Mouse (Mus musculus) forebrain, postnatal 0 days (tissue): ENCODE data around the gene Gm9745. TPM values are rescaled to one million over a fixed set of nuclear protein-coding genes. Genes with fewer than 3 reads are reported as not detected.
"Not testable (repeated sequence)": the region's sequence is repeated elsewhere in the genome, so short reads cannot be mapped to it uniquely, and the experiment has no call there.

Source experiments
- ATAC-seq: fragments of 200-750 bp; cut with Nextera tagmentation; 2 replicates; pipeline ENCODE4 v1.8.0; 2017; ENCODE audit warnings: mild to moderate bottlenecking, moderate library complexity
- DNase-seq: peaks from one replicate; pipeline ENCODE4 v3.0.0-alpha.2; 2015
- H3K27ac ChIP-seq: fragments of 300-500 bp; sonication (generic); 2 replicates; pipeline ENCODE4 v1.5.1; 2014; ENCODE audit warnings: low read depth, mild to moderate bottlenecking, antibody characterized with exemption, low read length, moderate library complexity, mixed read lengths
- H3K27me3 ChIP-seq: fragments of 300-500 bp; sonication (generic); 2 replicates; pipeline ENCODE4 v1.6.1; 2014; ENCODE audit warnings: mild to moderate bottlenecking, low read length, mixed read lengths; ENCODE audit not compliant: insufficient read depth
- H3K36me3 ChIP-seq: fragments of 300-500 bp; sonication (generic); 2 replicates; pipeline ENCODE4 v1.6.1; 2014; ENCODE audit warnings: mild to moderate bottlenecking, moderate library complexity; ENCODE audit not compliant: insufficient read depth
- H3K4me1 ChIP-seq: fragments of 300-500 bp; sonication (generic); 2 replicates; pipeline ENCODE4 v1.6.1; 2014; ENCODE audit warnings: antibody characterized with exemption; ENCODE audit not compliant: insufficient read depth
- H3K4me2 ChIP-seq: fragments of 300-500 bp; sonication (generic); 2 replicates; pipeline ENCODE4 v1.6.1; 2014; ENCODE audit warnings: low read depth, mild to moderate bottlenecking, moderate library complexity
- H3K4me3 ChIP-seq: fragments of 300-500 bp; sonication (generic); 2 replicates; pipeline ENCODE4 v1.5.1; 2014; ENCODE audit warnings: low read depth, low read length, mixed read lengths
- H3K9ac ChIP-seq: fragments of 300-500 bp; sonication (generic); 2 replicates; pipeline ENCODE4 v1.6.1; 2014; ENCODE audit warnings: mild to moderate bottlenecking
- H3K9me3 ChIP-seq: fragments of 300-500 bp; sonication (generic); 2 replicates; pipeline ENCODE4 v1.6.1; 2016; ENCODE audit warnings: low read length
- CTCF ChIP-seq: sonication (generic); IDR thresholded peaks from 2 replicates; pipeline ENCODE4 v1.5.1; 2016; ENCODE audit warnings: antibody characterized with exemption, control low read depth, low read depth
- WGBS: fragments of 180-500 bp; shearing (Covaris S2); extraction: QIAGEN DNeasy Blood & Tissue Kit; methylation state at CpG from one replicate; pipeline ENCODE4 v1.1.7; 2014; 5-methylcytosine and 5-hydroxymethylcytosine counted together
- polyA plus RNA-seq: library from polyadenylated mRNA; unstranded; fragments of >200 nt; fragmentation: Nextera tagmentation; extraction: Ambion mirVana; gene quantifications from 2 replicates; pipeline ENCODE4 v1.2.1, GENCODE M21; 2015
- total RNA-seq: library from RNA; depleted of rRNA; stranded (reverse); fragments of >200 nt; gene quantifications from 2 replicates; pipeline ENCODE4 v1.2.3, GENCODE M21; 2014

Gene Gm9745
- total and polyA plus RNA-seq, 2 experiments from 2014 or later = not detected

GRCm38 (mm10) chr13:8967742-8968141, 19.7 kb upstream of the Gm9745 start:
- WGBS = 94% methylated on average over 8 of the region's 8 CpGs
- Histone ChIP-seq H3K36me3 (peaks cover 42% of the 10 kb centered on the region), H3K4me1 (no peaks in the 10 kb centered on the region), H3K4me3 (no peak overlapping the region), H3K9me3 (no peaks in the 10 kb centered on the region), H3K9ac (no peak overlapping the region), H3K27ac (no peak overlapping the region), H3K27me3 (no peaks in the 10 kb centered on the region), H3K4me2 (no peak overlapping the region)
- ATAC-seq (no peak), DNase-seq (no peak)
- no peak for TF ChIP-seq CTCF

DNA sequence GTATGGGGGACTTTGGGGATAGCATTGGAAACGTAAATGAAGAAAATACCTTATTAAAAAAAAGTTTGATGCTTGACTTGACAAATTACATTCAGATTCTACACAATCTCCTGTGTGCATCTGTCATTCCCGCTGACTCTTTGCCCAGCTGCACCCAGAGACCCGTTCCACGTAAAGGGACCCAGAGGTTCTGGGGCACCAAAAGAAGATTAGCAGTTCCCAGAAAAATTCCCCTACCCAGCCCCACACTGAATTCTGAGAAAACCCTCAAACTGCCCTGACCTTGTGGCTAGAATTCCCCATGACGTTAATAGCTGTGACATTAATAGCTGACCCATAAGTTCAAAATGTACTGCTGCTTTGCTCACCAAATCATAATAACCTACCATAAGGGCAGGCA, 17.2 kb upstream of the Gm9745 start:
- peaks cover 28% of the 10 kb centered on the region for H3K36me3 ChIP-seq
- ATAC-seq = no peak
- no peak overlapping the region for H3K27ac ChIP-seq
- DNase-seq = no peak
- no peaks in the 10 kb centered on the region for H3K4me1 ChIP-seq
- TF ChIP-seq CTCF = no peak
- H3K9me3 ChIP-seq = no peaks in the 10 kb centered on the region
- no peak overlapping the region for H3K9ac ChIP-seq
- WGBS = 92% methylated on average over 5 of the region's 5 CpGs
- no peak overlapping the region for H3K4me3 ChIP-seq
- H3K4me2 ChIP-seq = no peak overlapping the region
- no peaks in the 10 kb centered on the region for H3K27me3 ChIP-seq

- H3K27me3 ChIP-seq, H3K4me3 ChIP-seq, ATAC-seq, H3K9me3 ChIP-seq, H3K4me1 ChIP-seq, H3K4me2 ChIP-seq, H3K9ac ChIP-seq, DNase-seq, H3K36me3 ChIP-seq, H3K27ac ChIP-seq: not testable (repeated sequence)
- 36% methylated on average over 5 of the region's 5 CpGs for WGBS
Observed at GRCm38 (mm10) chr13:8962266-8962665, 14.2 kb upstream of the Gm9745 start.

DNA sequence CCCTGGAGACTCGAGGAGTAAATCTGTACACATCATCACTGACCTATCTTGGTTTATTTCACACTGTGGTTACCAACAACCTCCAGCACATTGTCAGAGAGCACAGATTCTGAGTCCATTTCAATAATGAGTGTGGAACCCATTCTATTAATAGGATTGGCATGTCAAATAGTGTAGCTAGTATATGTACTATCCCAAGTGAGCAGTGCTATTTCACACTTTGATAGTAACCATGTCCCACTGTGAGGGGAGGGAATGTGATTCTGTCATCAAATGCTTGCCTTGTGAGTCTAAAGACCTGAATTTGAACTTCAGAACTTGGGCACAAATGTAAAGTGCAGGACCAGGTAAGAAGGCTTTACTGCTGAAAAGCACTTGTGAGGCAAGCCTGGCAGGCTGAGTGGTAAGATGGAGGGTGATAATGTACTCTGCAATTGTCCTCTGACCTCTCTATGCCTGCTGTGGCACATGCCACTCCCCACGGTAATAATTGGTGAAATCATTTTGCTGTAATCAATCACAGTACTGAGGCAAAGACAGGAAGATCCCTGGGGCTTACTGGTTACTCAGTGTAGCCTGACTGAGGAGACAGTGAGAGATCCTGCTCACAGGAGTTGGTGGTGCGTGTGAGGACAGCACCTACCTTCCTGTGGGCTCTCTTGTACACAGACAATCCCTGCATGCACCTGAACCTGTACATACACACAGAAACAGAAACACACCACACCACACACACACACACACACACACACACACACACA, 13.3 kb upstream of the Gm9745 start:
- not testable (repeated sequence) for ATAC-seq, H3K4me2 ChIP-seq, H3K27ac ChIP-seq, H3K9me3 ChIP-seq, H3K9ac ChIP-seq, H3K4me3 ChIP-seq, H3K36me3 ChIP-seq, H3K27me3 ChIP-seq, DNase-seq, H3K4me1 ChIP-seq
- WGBS = 73% methylated on average over 3 of the region's 3 CpGs

DNA sequence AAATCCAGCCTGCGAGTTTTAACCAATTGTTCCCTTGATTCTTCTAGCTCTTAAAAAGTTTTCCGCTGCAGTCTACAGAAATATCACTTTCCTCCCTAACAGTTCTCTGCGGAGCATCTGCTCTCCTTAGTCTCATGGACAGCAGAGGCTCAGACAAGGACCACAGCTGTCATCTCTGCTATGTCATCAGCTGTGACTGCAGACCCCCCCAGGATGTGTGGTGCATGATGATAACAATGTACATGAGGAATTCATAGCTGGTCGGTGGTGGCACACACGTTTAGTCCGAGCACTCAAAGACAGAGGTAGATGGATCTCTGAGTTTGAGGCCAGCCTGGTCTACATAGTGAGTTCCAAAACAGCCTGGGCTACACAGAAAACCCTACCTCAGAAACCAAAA, 11.5 kb upstream of the Gm9745 start:
- not testable (repeated sequence) for H3K9me3 ChIP-seq, ATAC-seq
- WGBS = 92% methylated on average over 5 of the region's 6 CpGs

DNA sequence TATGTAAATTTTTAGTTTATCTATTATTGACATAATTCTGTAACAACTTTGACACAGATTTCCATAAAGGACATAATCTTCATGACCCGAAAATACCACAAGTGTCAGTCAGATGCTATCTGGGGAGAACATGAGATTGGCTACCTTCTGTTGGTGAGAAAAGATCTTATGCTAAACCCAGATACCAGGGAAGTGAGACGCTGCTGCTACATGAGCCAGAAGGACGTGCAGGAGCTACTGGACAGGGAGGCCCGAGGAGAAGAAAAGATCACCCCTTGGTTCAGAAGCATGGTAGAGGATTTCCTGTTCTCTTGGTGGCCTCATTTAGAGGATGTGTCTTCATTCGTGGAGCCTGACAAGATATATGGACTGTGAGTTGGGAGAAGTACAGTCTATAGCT, 11.0 kb upstream of the Gm9745 start:
- DNase-seq, H3K27ac ChIP-seq, H3K9ac ChIP-seq, H3K4me2 ChIP-seq, ATAC-seq, H3K4me3 ChIP-seq, H3K27me3 ChIP-seq, H3K9me3 ChIP-seq, H3K4me1 ChIP-seq, H3K36me3 ChIP-seq: not testable (repeated sequence)
- 100% methylated on average over 1 of the region's 5 CpGs for WGBS

More for the DNA sequence above, 11.5 kb upstream of the Gm9745 start:
- not testable (repeated sequence) for H3K27me3 ChIP-seq, H3K27ac ChIP-seq, H3K36me3 ChIP-seq, H3K4me3 ChIP-seq, DNase-seq, H3K4me1 ChIP-seq, H3K9ac ChIP-seq, H3K4me2 ChIP-seq

DNA sequence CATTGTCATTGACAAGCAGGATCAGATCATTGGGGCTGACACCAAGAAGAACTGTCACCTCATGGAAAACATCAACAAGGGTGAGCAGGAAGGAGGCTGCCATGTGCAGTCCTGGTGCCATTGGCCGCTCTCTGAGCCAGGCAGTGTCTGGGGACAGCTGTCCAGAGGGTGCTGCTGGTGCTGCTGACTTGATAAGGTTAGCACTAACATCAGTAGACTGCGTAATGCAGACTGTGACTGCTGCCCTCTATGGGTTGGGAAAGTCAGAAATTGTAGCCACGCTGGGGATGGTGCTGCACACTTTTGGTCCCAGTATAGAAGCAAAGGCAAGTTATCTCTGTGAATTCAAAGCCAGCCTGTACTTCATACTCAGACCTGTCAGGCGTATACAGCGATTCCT, 8.8 kb upstream of the Gm9745 start:
- H3K9ac ChIP-seq, H3K4me1 ChIP-seq, H3K27me3 ChIP-seq, H3K27ac ChIP-seq, H3K36me3 ChIP-seq, DNase-seq, H3K9me3 ChIP-seq, H3K4me2 ChIP-seq, H3K4me3 ChIP-seq: not testable (repeated sequence)
- no CpG with 5 or more reads among the region's 5 CpGs for WGBS
- peak; percentile 48; the same call in 1 of the 2 replicates for ATAC-seq

DNA sequence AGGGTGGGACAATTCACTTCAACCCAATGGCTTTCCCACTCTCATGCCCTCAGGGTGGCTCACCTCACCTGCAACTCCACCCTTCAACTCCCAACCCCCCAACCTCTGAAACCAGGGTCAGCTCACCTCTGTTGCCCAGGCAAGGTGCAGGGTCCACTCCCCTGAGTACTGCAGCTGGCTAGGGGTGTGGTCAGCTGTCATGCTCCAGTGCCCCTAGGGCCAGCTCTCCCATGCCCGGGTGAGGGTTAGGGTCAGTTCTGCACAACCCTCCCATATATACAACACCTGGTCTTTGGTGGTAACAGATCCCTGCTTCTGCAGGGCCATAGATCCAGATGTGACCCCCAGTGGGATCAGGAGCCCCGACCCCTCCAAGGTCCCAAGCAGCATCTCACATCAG, 7.1 kb upstream of the Gm9745 start:
- 89% methylated on average over 1 of the region's 2 CpGs for WGBS
- not testable (repeated sequence) for H3K4me3 ChIP-seq, H3K36me3 ChIP-seq, H3K27ac ChIP-seq, H3K9me3 ChIP-seq, H3K4me1 ChIP-seq, H3K4me2 ChIP-seq, H3K9ac ChIP-seq, DNase-seq, H3K27me3 ChIP-seq, ATAC-seq

DNA sequence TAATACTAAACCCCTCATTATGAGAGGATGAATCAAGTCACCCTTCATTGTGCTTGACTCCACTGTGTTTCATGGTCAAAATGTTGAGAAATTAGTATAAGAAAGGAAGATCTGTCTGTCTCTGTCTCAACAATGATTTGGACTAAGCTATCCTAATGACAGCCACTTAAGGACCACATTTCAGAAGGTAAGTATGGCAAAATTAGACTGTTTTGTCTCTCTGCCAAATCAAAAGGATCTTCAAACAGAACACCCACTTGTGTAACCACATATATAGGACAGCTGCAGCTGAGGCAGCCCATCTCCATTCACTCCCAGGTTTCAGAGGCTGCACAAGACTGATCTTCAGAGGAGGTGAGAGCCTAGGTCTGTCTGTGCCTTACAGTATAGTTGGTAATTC, 4.5 kb upstream of the Gm9745 start, which contains the start of gene Idi2:
Idi2 (plus strand) TSS at position 301 of the 400 bp plus-strand sequence.
- not testable (repeated sequence) for H3K9me3 ChIP-seq, H3K9ac ChIP-seq, H3K36me3 ChIP-seq, ATAC-seq, H3K4me3 ChIP-seq, DNase-seq, H3K27ac ChIP-seq, H3K27me3 ChIP-seq, H3K4me1 ChIP-seq, H3K4me2 ChIP-seq

DNA sequence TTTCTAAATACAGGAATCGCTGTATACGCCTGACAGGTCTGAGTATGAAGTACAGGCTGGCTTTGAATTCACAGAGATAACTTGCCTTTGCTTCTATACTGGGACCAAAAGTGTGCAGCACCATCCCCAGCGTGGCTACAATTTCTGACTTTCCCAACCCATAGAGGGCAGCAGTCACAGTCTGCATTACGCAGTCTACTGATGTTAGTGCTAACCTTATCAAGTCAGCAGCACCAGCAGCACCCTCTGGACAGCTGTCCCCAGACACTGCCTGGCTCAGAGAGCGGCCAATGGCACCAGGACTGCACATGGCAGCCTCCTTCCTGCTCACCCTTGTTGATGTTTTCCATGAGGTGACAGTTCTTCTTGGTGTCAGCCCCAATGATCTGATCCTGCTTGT, 4.2 kb downstream of the Gm9745 start:
- not testable (repeated sequence) for H3K9me3 ChIP-seq, H3K27ac ChIP-seq, H3K36me3 ChIP-seq, H3K4me3 ChIP-seq, H3K9ac ChIP-seq, DNase-seq, ATAC-seq, H3K4me2 ChIP-seq, H3K27me3 ChIP-seq, H3K4me1 ChIP-seq
- no CpG with 5 or more reads among the region's 5 CpGs for WGBS

DNA sequence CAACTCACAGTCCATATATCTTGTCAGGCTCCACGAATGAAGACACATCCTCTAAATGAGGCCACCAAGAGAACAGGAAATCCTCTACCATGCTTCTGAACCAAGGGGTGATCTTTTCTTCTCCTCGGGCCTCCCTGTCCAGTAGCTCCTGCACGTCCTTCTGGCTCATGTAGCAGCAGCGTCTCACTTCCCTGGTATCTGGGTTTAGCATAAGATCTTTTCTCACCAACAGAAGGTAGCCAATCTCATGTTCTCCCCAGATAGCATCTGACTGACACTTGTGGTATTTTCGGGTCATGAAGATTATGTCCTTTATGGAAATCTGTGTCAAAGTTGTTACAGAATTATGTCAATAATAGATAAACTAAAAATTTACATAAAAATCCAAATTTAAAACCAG, 6.3 kb downstream of the Gm9745 start:
- no CpG with 5 or more reads among the region's 5 CpGs for WGBS

More for the DNA sequence above, 6.3 kb downstream of the Gm9745 start:
- H3K27me3 ChIP-seq, H3K4me2 ChIP-seq, H3K4me1 ChIP-seq, H3K36me3 ChIP-seq, H3K4me3 ChIP-seq, ATAC-seq, DNase-seq, H3K9ac ChIP-seq, H3K27ac ChIP-seq, H3K9me3 ChIP-seq: not testable (repeated sequence)
